Mouse (Mus musculus): ENCODE data around the gene AL732309.1. TPM values are rescaled to one million over a fixed set of nuclear protein-coding genes. Genes with fewer than 3 reads are reported as not detected.
A peak's percentile ranks its signal among the peaks of the same experiment; 100 is the strongest.

The AL732309.1 gene
- polyA plus RNA-seq, 1 experiment from 2014 or later: 4.2 TPM

DNA sequence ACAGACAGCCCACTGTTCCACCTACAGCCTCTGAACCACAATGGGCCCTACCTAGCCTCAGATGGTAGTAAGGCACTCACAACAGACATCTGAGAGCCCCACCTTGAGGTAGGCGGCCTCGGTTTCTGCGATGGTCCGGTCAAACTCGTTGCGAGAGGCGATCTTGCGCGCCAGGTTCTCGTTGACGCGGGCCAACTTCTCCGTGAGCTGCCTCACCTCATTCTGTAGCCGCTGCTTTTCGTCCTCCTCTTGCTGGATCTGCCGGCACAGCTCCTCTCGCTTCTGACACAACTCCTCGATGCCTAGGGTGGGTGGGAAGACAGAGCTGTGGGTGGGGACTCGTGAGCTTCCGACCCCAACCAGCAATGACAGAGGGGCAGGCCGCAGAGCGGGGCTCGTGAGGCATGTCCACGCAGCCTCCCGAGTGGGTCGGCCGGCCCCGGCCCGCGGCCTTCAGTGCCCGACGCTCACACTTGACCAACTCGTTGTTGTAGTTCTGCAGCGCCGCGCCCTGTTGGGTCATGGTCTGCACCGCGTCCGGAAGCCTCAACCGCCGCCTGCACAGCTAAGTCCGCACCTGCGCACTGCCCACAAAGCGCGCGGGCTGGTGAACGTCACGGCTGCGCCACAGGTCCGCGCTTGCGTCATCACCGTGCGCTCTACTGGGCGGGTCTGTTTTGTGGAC, 25.3 kb upstream of the AL732309.1 start, which contains the start of the genes Ssna1 and Anapc2:
Gene Ssna1, minus strand, starts transcription at position 612 of the 685 bp plus-strand sequence.
Gene Anapc2, plus strand, starts transcription at position 652 of the 685 bp plus-strand sequence.
- Histone ChIP-seq H3K9me3 (ENCODE audit: control insufficient read depth, low read length) (no peaks in the 10 kb centered on the region), H3K4me3 (ENCODE audit: low read length) (peak within 1 kb of the TSS; percentile 83), H3K9ac (ENCODE audit: low read depth, low read length) (peak within 1 kb of the TSS; percentile 87), H3K27me3 (replicated peaks; ENCODE audit: control insufficient read depth, insufficient read depth, low read length) (no peaks in the 10 kb centered on the region), H3K4me1 (ENCODE audit: control insufficient read depth, insufficient read depth, low read depth, low read length) (peaks cover 30% of the 10 kb centered on the region), H3K36me3 (ENCODE audit: control insufficient read depth, insufficient read depth, low read length) (peaks cover 30% of the 10 kb centered on the region), H3K27ac (ENCODE audit: low read depth, low read length) (peak within 1 kb of the TSS; percentile 85), H3K4me2 (ENCODE audit: low read length) (peak within 1 kb of the TSS; percentile 97)
- peak; percentile 96 for ATAC-seq
- WGBS: under 1% methylated on average over 55 of the region's 55 CpGs

DNA sequence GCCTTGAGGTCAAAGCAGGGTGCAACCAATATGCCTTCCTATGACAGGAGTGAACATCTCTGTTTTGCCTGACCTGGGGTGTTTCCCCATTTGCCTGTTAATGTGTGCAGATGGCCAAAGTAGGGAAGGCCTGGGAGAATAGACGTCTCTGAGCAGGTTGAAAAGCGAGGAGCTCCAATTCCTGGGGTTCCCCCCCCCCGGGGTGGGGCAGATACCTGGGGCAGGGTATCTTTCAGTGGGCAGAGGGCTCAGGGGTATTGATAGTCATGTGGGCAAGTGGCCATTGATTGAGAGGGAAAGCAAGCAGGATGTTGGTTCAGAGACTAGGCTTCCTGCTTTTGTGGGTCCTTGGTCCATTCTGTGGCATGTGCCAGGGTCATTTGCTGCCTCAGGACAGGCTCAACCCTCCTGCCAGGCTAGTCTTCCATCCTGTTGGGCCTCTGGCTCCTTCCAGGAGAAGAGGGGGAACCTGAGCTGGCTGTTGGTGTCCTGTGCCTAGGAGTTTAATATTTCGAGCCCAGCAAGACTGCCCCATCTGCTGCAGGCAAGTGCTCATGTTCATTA, 21.2 kb upstream of the AL732309.1 start:
- Histone ChIP-seq H3K4me3 (ENCODE audit: low read length) (no peak overlapping the region), H3K9me3 (ENCODE audit: control insufficient read depth, low read length) (no peaks in the 10 kb centered on the region), H3K36me3 (ENCODE audit: control insufficient read depth, insufficient read depth, low read length) (peaks cover 9% of the 10 kb centered on the region; the same call in 1 of the 2 replicates), H3K4me1 (ENCODE audit: control insufficient read depth, insufficient read depth, low read depth, low read length) (peaks cover 56% of the 10 kb centered on the region), H3K27ac (ENCODE audit: low read depth, low read length) (no peak overlapping the region), H3K9ac (ENCODE audit: low read depth, low read length) (no peak overlapping the region), H3K4me2 (ENCODE audit: low read length) (no peak overlapping the region; the same call in 1 of the 2 replicates), H3K27me3 (replicated peaks; ENCODE audit: control insufficient read depth, insufficient read depth, low read length) (no peaks in the 10 kb centered on the region; the same call in 1 of the 2 replicates)
- ATAC-seq: no peak
- WGBS: 71% methylated on average over 4 of the region's 4 CpGs

DNA sequence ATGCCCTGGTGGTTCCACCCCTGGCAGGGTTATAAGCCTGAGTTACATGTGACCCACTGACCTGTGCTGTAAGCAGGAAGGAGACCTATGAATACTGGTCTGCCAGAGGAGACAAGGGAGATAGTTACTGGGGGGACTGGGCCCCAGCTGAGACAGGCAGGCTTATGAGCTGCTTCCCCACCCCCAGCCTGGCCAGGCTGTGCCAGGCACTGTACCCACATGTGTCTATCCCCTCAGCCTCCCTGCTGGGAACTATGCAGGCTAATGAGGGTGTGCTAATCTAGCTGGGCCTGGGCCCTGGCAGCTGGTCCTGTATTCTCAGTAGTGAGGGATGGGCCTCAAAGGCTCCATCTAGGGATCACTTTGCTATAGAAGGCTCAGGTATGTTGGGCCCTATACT, 20.6 kb upstream of the AL732309.1 start:
- Histone ChIP-seq H3K4me2 (ENCODE audit: low read length) (peak overlapping the region; percentile 99), H3K4me3 (ENCODE audit: low read length) (0 out of 2 replicates have a peak overlapping the region, but pooled peaks have one; percentile 20), H3K9me3 (ENCODE audit: control insufficient read depth, low read length) (no peaks in the 10 kb centered on the region), H3K27ac (ENCODE audit: low read depth, low read length) (peak overlapping the region; percentile 73), H3K27me3 (replicated peaks; ENCODE audit: control insufficient read depth, insufficient read depth, low read length) (no peaks in the 10 kb centered on the region; the same call in 1 of the 2 replicates), H3K9ac (ENCODE audit: low read depth, low read length) (peak overlapping the region; percentile 36), H3K4me1 (ENCODE audit: control insufficient read depth, insufficient read depth, low read depth, low read length) (peaks cover 56% of the 10 kb centered on the region), H3K36me3 (ENCODE audit: control insufficient read depth, insufficient read depth, low read length) (peaks cover 9% of the 10 kb centered on the region; the same call in 1 of the 2 replicates)
- ATAC-seq: no peak

DNA sequence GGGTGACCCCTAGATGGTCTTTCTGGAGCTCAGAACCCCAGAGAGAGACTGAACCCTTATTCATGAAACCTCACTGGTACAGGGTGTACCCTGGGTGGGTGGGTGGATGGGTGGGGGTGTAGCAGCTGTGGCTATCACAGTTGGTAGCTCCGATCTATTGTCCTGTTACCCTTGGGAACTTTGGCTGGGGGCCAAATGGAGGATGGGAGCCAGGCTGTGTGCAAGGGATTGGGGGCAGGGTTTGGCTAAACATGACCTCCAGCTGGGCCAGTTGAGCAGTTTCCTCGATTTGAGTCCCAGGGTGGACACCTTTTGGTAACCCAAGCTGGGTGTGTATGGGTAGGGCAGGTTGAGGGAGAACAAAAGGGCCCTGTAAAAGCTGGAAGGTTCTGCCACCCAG, 20.1 kb upstream of the AL732309.1 start:
- H3K27me3 ChIP-seq (replicated peaks; ENCODE audit: control insufficient read depth, insufficient read depth, low read length): no peaks in the 10 kb centered on the region; the same call in 1 of the 2 replicates
- H3K9me3 ChIP-seq (ENCODE audit: control insufficient read depth, low read length): no peaks in the 10 kb centered on the region
- H3K27ac ChIP-seq (ENCODE audit: low read depth, low read length): peak overlapping the region; percentile 73
- H3K36me3 ChIP-seq (ENCODE audit: control insufficient read depth, insufficient read depth, low read length): peaks cover 9% of the 10 kb centered on the region; the same call in 1 of the 2 replicates
- H3K4me2 ChIP-seq (ENCODE audit: low read length): peak overlapping the region; percentile 99
- H3K4me1 ChIP-seq (ENCODE audit: control insufficient read depth, insufficient read depth, low read depth, low read length): peaks cover 56% of the 10 kb centered on the region
- WGBS: 25% methylated on average over 2 of the region's 2 CpGs
- peak overlapping the region; percentile 44 for H3K9ac ChIP-seq (ENCODE audit: low read depth, low read length)
- H3K4me3 ChIP-seq (ENCODE audit: low read length): peak overlapping the region; percentile 20; the same call in 1 of the 2 replicates
- ATAC-seq: no peak

DNA sequence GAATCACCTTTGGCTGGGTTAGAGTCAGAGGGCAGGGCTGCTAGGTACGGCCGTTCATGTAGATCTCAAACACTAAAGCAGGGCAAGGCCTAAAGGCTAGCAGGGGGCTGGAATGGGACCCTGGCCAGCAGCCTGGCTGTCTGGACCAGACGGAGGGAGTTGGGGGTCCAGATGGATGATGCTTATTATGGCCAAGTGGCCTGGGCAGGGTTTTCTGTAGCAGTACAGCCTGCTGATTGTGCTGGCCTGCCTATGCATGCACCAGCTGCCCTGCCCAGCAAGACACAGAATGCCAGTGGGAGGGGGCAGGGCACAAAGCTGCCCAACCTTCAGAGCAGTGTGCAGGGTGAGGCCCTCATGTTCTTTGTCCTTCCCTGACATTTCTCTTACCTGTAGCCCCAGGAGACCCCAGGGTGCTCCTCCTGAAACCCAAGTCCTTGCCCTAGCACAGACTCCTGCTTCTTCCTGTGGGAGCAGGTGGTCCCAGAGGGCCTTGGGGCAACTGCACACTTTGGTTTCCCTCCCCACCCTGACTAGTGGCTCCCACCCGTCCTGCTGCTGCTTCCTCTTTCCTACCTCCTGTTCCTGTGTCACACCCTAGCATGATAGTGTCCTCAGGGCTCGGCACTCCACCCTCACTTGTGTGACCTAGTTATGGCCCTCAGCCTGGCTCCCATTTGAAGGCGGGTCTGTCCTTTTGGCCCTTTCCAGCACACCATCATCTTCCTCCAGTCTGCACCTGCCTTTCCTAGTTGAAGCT, 19.4 kb upstream of the AL732309.1 start:
- WGBS: 48% methylated on average over 6 of the region's 6 CpGs
- no peak for ATAC-seq
- H3K4me2 ChIP-seq (ENCODE audit: low read length): peak overlapping the region; percentile 99
- H3K27ac ChIP-seq (ENCODE audit: low read depth, low read length): peak overlapping the region; percentile 73
- no peaks in the 10 kb centered on the region; the same call in 1 of the 2 replicates for H3K27me3 ChIP-seq (replicated peaks; ENCODE audit: control insufficient read depth, insufficient read depth, low read length)
- peaks cover 8% of the 10 kb centered on the region; the same call in 1 of the 2 replicates for H3K36me3 ChIP-seq (ENCODE audit: control insufficient read depth, insufficient read depth, low read length)
- H3K4me3 ChIP-seq (ENCODE audit: low read length): peak overlapping the region; percentile 20
- no peaks in the 10 kb centered on the region for H3K9me3 ChIP-seq (ENCODE audit: control insufficient read depth, low read length)
- peak overlapping the region; percentile 44 for H3K9ac ChIP-seq (ENCODE audit: low read depth, low read length)
- H3K4me1 ChIP-seq (ENCODE audit: control insufficient read depth, insufficient read depth, low read depth, low read length): peaks cover 50% of the 10 kb centered on the region

DNA sequence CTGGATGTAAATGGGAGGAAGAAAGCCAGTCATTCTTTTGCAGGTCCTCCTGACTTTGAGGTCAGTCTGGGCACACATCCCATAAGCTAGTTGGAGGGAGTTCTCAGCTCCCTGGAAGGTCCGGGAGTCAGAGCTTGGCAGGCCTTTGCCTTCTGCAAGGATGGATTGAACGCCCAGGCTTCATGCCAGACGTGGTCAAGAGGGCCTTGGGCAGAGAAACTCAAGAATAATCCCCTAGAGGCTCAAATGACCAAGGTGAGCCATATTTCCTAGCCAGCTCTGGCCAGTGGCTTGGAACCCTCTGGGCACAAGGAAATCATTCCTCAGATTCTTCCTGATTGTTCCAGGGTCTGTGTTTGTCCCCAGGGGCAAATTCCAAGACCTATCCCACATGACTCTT, 18.2 kb upstream of the AL732309.1 start:
- no peaks in the 10 kb centered on the region; the same call in 1 of the 2 replicates for H3K27me3 ChIP-seq (replicated peaks; ENCODE audit: control insufficient read depth, insufficient read depth, low read length)
- no peaks in the 10 kb centered on the region for H3K9me3 ChIP-seq (ENCODE audit: control insufficient read depth, low read length)
- peak overlapping the region; percentile 99 for H3K4me2 ChIP-seq (ENCODE audit: low read length)
- 55% methylated on average over 3 of the region's 3 CpGs for WGBS
- peaks cover 45% of the 10 kb centered on the region for H3K4me1 ChIP-seq (ENCODE audit: control insufficient read depth, insufficient read depth, low read depth, low read length)
- no peak for ATAC-seq
- no peak overlapping the region for H3K9ac ChIP-seq (ENCODE audit: low read depth, low read length)
- peaks cover 2% of the 10 kb centered on the region; the same call in 1 of the 2 replicates for H3K36me3 ChIP-seq (ENCODE audit: control insufficient read depth, insufficient read depth, low read length)
- H3K27ac ChIP-seq (ENCODE audit: low read depth, low read length): no peak overlapping the region
- H3K4me3 ChIP-seq (ENCODE audit: low read length): peak overlapping the region; percentile 83

DNA sequence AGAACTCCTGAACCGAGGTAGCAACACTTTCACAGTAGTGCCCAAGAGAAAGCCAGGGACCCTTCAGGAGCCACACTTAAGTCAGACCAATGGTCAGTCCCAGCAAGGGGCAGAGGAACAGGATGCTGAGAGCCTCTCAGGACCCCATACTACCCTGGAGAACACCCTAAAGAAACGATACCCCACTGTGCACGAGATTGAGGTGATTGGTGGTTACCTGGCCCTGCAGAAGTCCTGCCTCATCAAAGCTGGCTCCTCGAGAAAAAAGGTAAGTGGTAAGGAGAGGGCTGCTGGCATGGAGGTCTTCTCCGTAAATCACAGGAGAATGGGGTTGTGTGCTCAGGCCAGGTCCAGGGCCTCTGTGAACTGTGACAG, 17.6 kb upstream of the AL732309.1 start:
- Histone ChIP-seq H3K27ac (ENCODE audit: low read depth, low read length) (no peak overlapping the region), H3K4me2 (ENCODE audit: low read length) (peak overlapping the region; percentile 99), H3K9ac (ENCODE audit: low read depth, low read length) (peak overlapping the region; percentile 83), H3K36me3 (ENCODE audit: control insufficient read depth, insufficient read depth, low read length) (no peaks in the 10 kb centered on the region; the same call in 1 of the 2 replicates), H3K4me1 (ENCODE audit: control insufficient read depth, insufficient read depth, low read depth, low read length) (peaks cover 45% of the 10 kb centered on the region), H3K4me3 (ENCODE audit: low read length) (peak overlapping the region; percentile 83), H3K9me3 (ENCODE audit: control insufficient read depth, low read length) (no peaks in the 10 kb centered on the region), H3K27me3 (replicated peaks; ENCODE audit: control insufficient read depth, insufficient read depth, low read length) (no peaks in the 10 kb centered on the region; the same call in 1 of the 2 replicates)
- no peak for ATAC-seq
- WGBS: 86% methylated on average over 5 of the region's 5 CpGs

DNA sequence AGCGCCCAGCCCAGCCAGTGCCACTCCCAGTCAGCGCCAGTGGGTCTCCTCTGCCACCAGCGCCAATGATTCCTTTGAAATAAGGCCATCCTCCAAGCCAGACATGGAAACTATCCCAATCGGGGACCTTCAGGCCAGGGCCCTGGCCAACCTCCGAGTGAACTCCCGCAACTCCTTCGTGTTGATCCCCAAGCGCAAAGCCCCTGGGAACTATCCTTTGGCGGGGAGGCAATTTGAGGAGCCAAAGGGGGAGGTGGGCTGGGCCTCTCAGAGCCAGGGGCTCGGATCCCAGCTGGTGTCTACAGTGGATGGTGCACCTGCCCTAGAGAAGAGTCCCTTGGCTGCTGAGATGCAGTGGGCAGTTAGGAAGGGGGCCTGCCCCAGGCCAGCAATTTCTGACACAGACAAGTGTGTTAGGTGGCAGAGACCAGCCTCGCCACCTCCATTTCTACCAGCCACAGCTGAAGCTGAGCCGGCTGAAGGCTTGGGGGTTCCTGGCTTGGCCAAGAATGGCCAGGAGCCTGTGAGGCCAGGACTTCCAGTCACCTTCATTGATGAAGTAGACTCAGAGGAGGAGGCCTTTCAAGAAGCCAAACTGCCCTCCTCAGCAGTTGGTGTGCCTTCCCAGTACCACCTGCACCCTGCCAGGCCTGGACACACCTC, 17.1 kb upstream of the AL732309.1 start:
- no peak overlapping the region; the same call in 1 of the 2 replicates for H3K27ac ChIP-seq (ENCODE audit: low read depth, low read length)
- no peaks in the 10 kb centered on the region; the same call in 1 of the 2 replicates for H3K27me3 ChIP-seq (replicated peaks; ENCODE audit: control insufficient read depth, insufficient read depth, low read length)
- peak overlapping the region; percentile 83 for H3K9ac ChIP-seq (ENCODE audit: low read depth, low read length)
- H3K9me3 ChIP-seq (ENCODE audit: control insufficient read depth, low read length): no peaks in the 10 kb centered on the region
- peak overlapping the region; percentile 99 for H3K4me2 ChIP-seq (ENCODE audit: low read length)
- peaks cover 45% of the 10 kb centered on the region for H3K4me1 ChIP-seq (ENCODE audit: control insufficient read depth, insufficient read depth, low read depth, low read length)
- no peaks in the 10 kb centered on the region for H3K36me3 ChIP-seq (ENCODE audit: control insufficient read depth, insufficient read depth, low read length)
- WGBS: 21% methylated on average over 12 of the region's 12 CpGs
- no peak for ATAC-seq
- H3K4me3 ChIP-seq (ENCODE audit: low read length): peak overlapping the region; percentile 83
